Mouse (Mus musculus) right cerebral cortex, postnatal 4 days (tissue): ENCODE results near the gene Lenep.

ENCODE experiments used
- DNase-seq: peaks from one replicate; pipeline ENCODE4 v3.0.0-alpha.2; 2022

Gene Lenep

GRCm38 (mm10) chr3:89367338-89367737 lies 35.3 kb downstream of the Lenep start:
- no peak for DNase-seq

GRCm38 (mm10) chr3:89365486-89366414 lies 36.8 kb downstream of the Lenep start:
- no peak for DNase-seq

GRCm38 (mm10) chr3:89365153-89365485 lies 37.5 kb downstream of the Lenep start, which contains the start of gene Dcst1:
Dcst1 (minus strand) TSS chr3:89365253.
- DNase-seq = no peak

- no peak for DNase-seq
These were observed 38.0 kb downstream of the Lenep start for GRCm38 (mm10) chr3:89364631-89365030.

GRCm38 (mm10) chr3:89361675-89362074 lies 40.9 kb downstream of the Lenep start, which contains the start of gene Dcst2:
Dcst2 (plus strand) TSS chr3:89361975.
- no peak for DNase-seq

GRCm38 (mm10) chr3:89360237-89360636 lies 42.4 kb downstream of the Lenep start:
- no peak for DNase-seq

GRCm38 (mm10) chr3:89359630-89360029 lies 43.0 kb downstream of the Lenep start:
- no peak for DNase-seq

GRCm38 (mm10) chr3:89356029-89356428 lies 46.6 kb downstream of the Lenep start:
- DNase-seq = no peak

GRCm38 (mm10) chr3:89355512-89355902 lies 47.1 kb downstream of the Lenep start:
- no peak for DNase-seq

GRCm38 (mm10) chr3:89354816-89355511 lies 47.6 kb downstream of the Lenep start:
- peak; percentile 80 for DNase-seq

GRCm38 (mm10) chr3:89351271-89351670 lies 51.3 kb downstream of the Lenep start:
- DNase-seq = no peak
